Mouse (Mus musculus) neural tube, embryonic 15.5 days (tissue): Measurements from ENCODE around the gene Ifnk. TPM values are rescaled to one million over a fixed set of nuclear protein-coding genes. Genes with fewer than 3 reads are reported as not detected.

Source experiments
- ATAC-seq: fragments of 200-750 bp; cut with Nextera tagmentation; 2 replicates; pipeline ENCODE4 v1.8.0; 2017; ENCODE audit warnings: mild to moderate bottlenecking, moderate TSS enrichment, moderate library complexity; ENCODE audit not compliant: low FRiP score
- H3K27ac ChIP-seq: fragments of 300-500 bp; sonication (generic); replicated peaks from 2 replicates; pipeline ENCODE4 v1.5.1; 2015; ENCODE audit warnings: mild to moderate bottlenecking, inconsistent platforms
- H3K27me3 ChIP-seq: fragments of 300-500 bp; sonication (generic); replicated peaks from 2 replicates; pipeline ENCODE4 v1.6.1; 2015; ENCODE audit warnings: inconsistent platforms
- H3K36me3 ChIP-seq: fragments of 300-500 bp; sonication (generic); 2 replicates; pipeline ENCODE4 v1.6.1; 2015; ENCODE audit warnings: inconsistent platforms
- H3K4me1 ChIP-seq: fragments of 300-500 bp; sonication (generic); 2 replicates; pipeline ENCODE4 v1.6.1; 2015; ENCODE audit warnings: inconsistent platforms
- H3K4me2 ChIP-seq: fragments of 300-500 bp; sonication (generic); 2 replicates; pipeline ENCODE4 v1.6.1; 2015; ENCODE audit warnings: inconsistent platforms, mild to moderate bottlenecking, moderate library complexity
- H3K4me3 ChIP-seq: fragments of 300-500 bp; sonication (generic); replicated peaks from 2 replicates; pipeline ENCODE4 v1.5.1; 2015; ENCODE audit warnings: mild to moderate bottlenecking, inconsistent platforms
- H3K9ac ChIP-seq: fragments of 300-500 bp; sonication (generic); replicated peaks from 2 replicates; pipeline ENCODE4 v1.6.1; 2015; ENCODE audit warnings: mild to moderate bottlenecking, inconsistent platforms
- H3K9me3 ChIP-seq: fragments of 300-500 bp; sonication (generic); replicated peaks from 2 replicates; pipeline ENCODE4 v1.6.1; 2016; ENCODE audit warnings: inconsistent platforms
- WGBS: fragments of 180-500 bp; shearing (Covaris S2); methylation state at CpG from one replicate; pipeline ENCODE4 v1.1.7; 2015; ENCODE audit warnings: mixed read lengths; 5-methylcytosine and 5-hydroxymethylcytosine counted together
- polyA plus RNA-seq: library from polyadenylated mRNA; unstranded; fragments of >200 nt; fragmentation: Nextera tagmentation; extraction: Ambion mirVana; gene quantifications from 2 replicates; pipeline ENCODE4 v1.2.1, GENCODE M21; 2015

Ifnk gene
- polyA plus RNA-seq, 1 experiment from 2014 or later = not detected

GRCm38 (mm10) chr4:35165947-35166346, 14.1 kb downstream of the Ifnk start:
- H3K4me3 ChIP-seq = no peak overlapping the region
- no peaks in the 10 kb centered on the region for H3K36me3 ChIP-seq
- no peak for ATAC-seq
- WGBS = 84% methylated on average over 3 of the region's 3 CpGs
- no peak overlapping the region for H3K27ac ChIP-seq
- no peak overlapping the region for H3K4me2 ChIP-seq
- H3K9ac ChIP-seq = no peak overlapping the region
- no peaks in the 10 kb centered on the region for H3K27me3 ChIP-seq
- 0 out of 2 replicates have a peak, but pooled peaks cover 3% of the 10 kb centered on the region for H3K4me1 ChIP-seq
- H3K9me3 ChIP-seq = no peaks in the 10 kb centered on the region

GRCm38 (mm10) chr4:35167855-35168254, 16.0 kb downstream of the Ifnk start:
- Histone ChIP-seq H3K9me3 (no peaks in the 10 kb centered on the region), H3K27me3 (no peaks in the 10 kb centered on the region), H3K4me1 (0 out of 2 replicates have a peak, but pooled peaks cover 3% of the 10 kb centered on the region), H3K4me2 (no peak overlapping the region), H3K9ac (no peak overlapping the region), H3K27ac (no peak overlapping the region), H3K36me3 (no peaks in the 10 kb centered on the region), H3K4me3 (no peak overlapping the region)
- WGBS = 70% methylated on average over 5 of the region's 5 CpGs
- no peak for ATAC-seq

DNA sequence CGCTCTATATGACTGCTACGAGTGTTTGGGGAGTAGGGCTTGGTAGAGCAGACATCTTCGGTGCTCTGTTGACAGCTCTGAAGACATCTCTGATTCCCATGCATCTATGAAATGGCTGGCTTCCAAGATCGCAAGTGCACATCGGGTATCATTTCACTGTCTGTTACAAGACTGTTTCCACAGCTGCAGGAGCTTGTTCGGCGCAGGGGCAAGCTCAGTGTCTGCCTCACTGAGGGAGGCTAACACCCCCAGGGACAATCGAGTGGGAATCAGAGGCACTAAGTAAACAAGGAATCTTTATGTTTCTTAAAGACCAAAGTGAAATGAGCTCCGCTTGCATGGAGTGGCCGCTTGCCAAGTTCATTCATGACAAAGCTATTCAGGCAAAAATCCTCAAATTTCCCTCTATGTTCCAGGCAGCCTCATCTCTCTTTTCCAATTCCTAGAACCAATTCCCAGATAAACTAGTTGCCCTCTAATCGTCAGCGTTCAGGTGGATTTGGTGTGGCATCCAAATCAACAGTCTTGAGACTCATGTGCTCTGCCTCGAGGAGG, 17.8 kb downstream of the Ifnk start:
- Histone ChIP-seq H3K27ac (no peak overlapping the region), H3K9me3 (no peaks in the 10 kb centered on the region), H3K27me3 (no peaks in the 10 kb centered on the region), H3K9ac (no peak overlapping the region), H3K4me1 (0 out of 2 replicates have a peak, but pooled peaks cover 3% of the 10 kb centered on the region), H3K36me3 (no peaks in the 10 kb centered on the region), H3K4me2 (no peak overlapping the region), H3K4me3 (no peak overlapping the region)
- WGBS = 70% methylated on average over 13 of the region's 13 CpGs
- ATAC-seq = no peak

- H3K9me3 ChIP-seq = no peaks in the 10 kb centered on the region
- H3K27ac ChIP-seq = no peak overlapping the region
- H3K27me3 ChIP-seq = no peaks in the 10 kb centered on the region
- no peaks in the 10 kb centered on the region for H3K36me3 ChIP-seq
- 0 out of 2 replicates have a peak, but pooled peaks cover 3% of the 10 kb centered on the region for H3K4me1 ChIP-seq
- H3K9ac ChIP-seq = no peak overlapping the region
- no peak overlapping the region for H3K4me3 ChIP-seq
- H3K4me2 ChIP-seq = no peak overlapping the region
- 91% methylated on average over 2 of the region's 2 CpGs for WGBS
- ATAC-seq = no peak
These were observed 20.6 kb downstream of the Ifnk start for GRCm38 (mm10) chr4:35172471-35172870.

DNA sequence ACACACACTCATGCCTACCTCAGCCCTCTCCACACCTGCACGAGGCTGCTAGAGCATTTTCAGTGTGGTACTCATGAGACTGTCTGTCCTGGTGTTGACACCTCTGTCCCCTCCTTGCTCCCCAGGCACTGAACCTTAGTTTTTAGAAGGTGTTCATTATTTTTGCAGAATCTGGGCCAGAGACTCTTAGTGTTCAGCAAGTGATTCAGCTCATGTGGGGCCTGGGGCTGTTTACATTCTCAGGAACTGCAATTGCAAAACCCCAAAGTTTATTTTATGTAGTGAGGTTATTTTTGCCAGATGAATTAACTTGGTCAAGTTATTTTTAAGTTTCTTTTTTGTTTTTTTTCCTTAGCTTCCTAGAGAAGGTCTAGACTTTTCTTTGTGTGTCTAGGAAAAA, 21.7 kb downstream of the Ifnk start:
- 0 out of 2 replicates have a peak, but pooled peaks cover 3% of the 10 kb centered on the region for H3K4me1 ChIP-seq

GRCm38 (mm10) chr4:35175566-35175965, 23.7 kb downstream of the Ifnk start:
- 93% methylated on average over 2 of the region's 2 CpGs for WGBS
- Histone ChIP-seq H3K27me3 (no peaks in the 10 kb centered on the region), H3K36me3 (no peaks in the 10 kb centered on the region), H3K4me1 (no peaks in the 10 kb centered on the region), H3K9me3 (no peaks in the 10 kb centered on the region), H3K4me3 (no peak overlapping the region), H3K27ac (no peak overlapping the region), H3K4me2 (no peak overlapping the region), H3K9ac (no peak overlapping the region)
- ATAC-seq = no peak

More for the DNA sequence above, 21.7 kb downstream of the Ifnk start:
- no peak overlapping the region for H3K9ac ChIP-seq
- no peaks in the 10 kb centered on the region for H3K36me3 ChIP-seq
- H3K27ac ChIP-seq = no peak overlapping the region
- 86% methylated on average over 1 of the region's 1 CpGs for WGBS
- no peak overlapping the region for H3K4me2 ChIP-seq
- ATAC-seq = no peak
- H3K27me3 ChIP-seq = no peaks in the 10 kb centered on the region
- no peaks in the 10 kb centered on the region for H3K9me3 ChIP-seq
- H3K4me3 ChIP-seq = no peak overlapping the region

- no peaks in the 10 kb centered on the region for H3K36me3 ChIP-seq
- H3K9me3 ChIP-seq = no peaks in the 10 kb centered on the region
- ATAC-seq = no peak
- no peak overlapping the region for H3K9ac ChIP-seq
- WGBS = 83% methylated on average over 12 of the region's 12 CpGs
- no peak overlapping the region for H3K4me3 ChIP-seq
- H3K4me1 ChIP-seq = no peaks in the 10 kb centered on the region
- no peak overlapping the region for H3K4me2 ChIP-seq
- no peak overlapping the region for H3K27ac ChIP-seq
- no peaks in the 10 kb centered on the region for H3K27me3 ChIP-seq
These were observed 26.2 kb downstream of the Ifnk start for GRCm38 (mm10) chr4:35177926-35178645.

GRCm38 (mm10) chr4:35187617-35188326, 35.9 kb downstream of the Ifnk start:
- peaks cover 5% of the 10 kb centered on the region; the same call in 1 of the 2 replicates for H3K36me3 ChIP-seq
- WGBS = 95% methylated on average over 8 of the region's 8 CpGs

GRCm38 (mm10) chr4:35189794-35190193, 37.9 kb downstream of the Ifnk start:
- H3K27me3 ChIP-seq = no peaks in the 10 kb centered on the region
- no peaks in the 10 kb centered on the region for H3K9me3 ChIP-seq
- no peaks in the 10 kb centered on the region for H3K4me1 ChIP-seq
- peaks cover 5% of the 10 kb centered on the region; the same call in 1 of the 2 replicates for H3K36me3 ChIP-seq
- H3K9ac ChIP-seq = no peak overlapping the region
- H3K4me2 ChIP-seq = no peak overlapping the region
- no peak overlapping the region for H3K27ac ChIP-seq
- H3K4me3 ChIP-seq = no peak overlapping the region
- ATAC-seq = no peak
- WGBS = 66% methylated on average over 5 of the region's 5 CpGs

More at GRCm38 (mm10) chr4:35187617-35188326, 35.9 kb downstream of the Ifnk start:
- Histone ChIP-seq H3K27me3 (no peaks in the 10 kb centered on the region), H3K9me3 (no peaks in the 10 kb centered on the region), H3K4me1 (no peaks in the 10 kb centered on the region), H3K9ac (no peak overlapping the region), H3K4me3 (no peak overlapping the region), H3K27ac (no peak overlapping the region), H3K4me2 (no peak overlapping the region)
- no peak for ATAC-seq

DNA sequence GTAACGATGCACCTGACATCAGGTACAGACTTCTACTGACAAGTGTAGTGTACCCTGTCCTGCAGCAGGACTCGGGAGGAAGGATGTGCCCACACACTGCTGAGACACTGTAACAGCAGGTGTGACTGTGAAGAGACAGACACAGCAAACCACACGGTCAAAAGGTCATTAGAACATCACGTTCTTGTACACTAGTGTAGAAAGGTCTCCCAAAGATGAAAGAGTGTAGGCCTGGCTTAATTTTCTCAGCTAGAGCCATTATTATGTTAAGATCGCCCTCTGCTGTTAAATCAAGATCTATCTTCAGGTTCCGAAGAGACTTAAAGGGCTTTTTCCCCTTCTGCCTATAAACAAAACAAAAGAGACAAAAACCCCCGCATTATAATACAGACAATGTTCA, 40.9 kb downstream of the Ifnk start:
- ATAC-seq = no peak
- no peak overlapping the region for H3K9ac ChIP-seq
- H3K4me3 ChIP-seq = no peak overlapping the region
- no peaks in the 10 kb centered on the region for H3K4me1 ChIP-seq
- peaks cover 17% of the 10 kb centered on the region; the same call in 1 of the 2 replicates for H3K36me3 ChIP-seq
- H3K27ac ChIP-seq = no peak overlapping the region
- H3K27me3 ChIP-seq = no peaks in the 10 kb centered on the region
- H3K9me3 ChIP-seq = no peaks in the 10 kb centered on the region
- 27% methylated on average over 7 of the region's 7 CpGs for WGBS
- H3K4me2 ChIP-seq = no peak overlapping the region

DNA sequence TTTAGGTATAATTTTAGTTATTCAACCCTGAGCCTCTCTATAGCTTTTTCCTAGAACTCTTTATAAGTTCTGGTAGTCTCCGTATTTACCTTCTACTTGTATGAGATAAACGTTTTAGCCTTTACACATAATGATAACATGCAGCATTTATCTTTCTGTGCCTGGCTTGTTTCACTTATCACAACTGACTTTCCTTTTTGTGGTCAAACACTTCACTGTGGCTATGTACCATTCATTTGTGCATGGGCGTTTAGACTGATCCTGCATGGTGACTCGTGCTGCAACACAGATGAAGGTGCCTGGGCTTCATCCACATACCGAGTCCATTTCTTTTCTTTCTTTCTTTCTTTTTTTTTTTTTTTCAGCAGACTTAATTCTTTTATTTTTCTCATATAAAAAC, 49.8 kb downstream of the Ifnk start:
- no peaks in the 10 kb centered on the region for H3K9me3 ChIP-seq
- no peak overlapping the region for H3K4me2 ChIP-seq
- peaks cover 52% of the 10 kb centered on the region for H3K36me3 ChIP-seq
- H3K4me3 ChIP-seq = no peak overlapping the region
- H3K27me3 ChIP-seq = no peaks in the 10 kb centered on the region
- no peak overlapping the region for H3K27ac ChIP-seq
- no peak overlapping the region for H3K9ac ChIP-seq
- no peak for ATAC-seq
- 97% methylated on average over 5 of the region's 5 CpGs for WGBS
- no peaks in the 10 kb centered on the region for H3K4me1 ChIP-seq
